Mouse (Mus musculus): ENCODE measurements around the gene Rpf2.
A peak's percentile ranks its signal among the peaks of the same experiment; 100 is the strongest.

Rpf2 gene

DNA sequence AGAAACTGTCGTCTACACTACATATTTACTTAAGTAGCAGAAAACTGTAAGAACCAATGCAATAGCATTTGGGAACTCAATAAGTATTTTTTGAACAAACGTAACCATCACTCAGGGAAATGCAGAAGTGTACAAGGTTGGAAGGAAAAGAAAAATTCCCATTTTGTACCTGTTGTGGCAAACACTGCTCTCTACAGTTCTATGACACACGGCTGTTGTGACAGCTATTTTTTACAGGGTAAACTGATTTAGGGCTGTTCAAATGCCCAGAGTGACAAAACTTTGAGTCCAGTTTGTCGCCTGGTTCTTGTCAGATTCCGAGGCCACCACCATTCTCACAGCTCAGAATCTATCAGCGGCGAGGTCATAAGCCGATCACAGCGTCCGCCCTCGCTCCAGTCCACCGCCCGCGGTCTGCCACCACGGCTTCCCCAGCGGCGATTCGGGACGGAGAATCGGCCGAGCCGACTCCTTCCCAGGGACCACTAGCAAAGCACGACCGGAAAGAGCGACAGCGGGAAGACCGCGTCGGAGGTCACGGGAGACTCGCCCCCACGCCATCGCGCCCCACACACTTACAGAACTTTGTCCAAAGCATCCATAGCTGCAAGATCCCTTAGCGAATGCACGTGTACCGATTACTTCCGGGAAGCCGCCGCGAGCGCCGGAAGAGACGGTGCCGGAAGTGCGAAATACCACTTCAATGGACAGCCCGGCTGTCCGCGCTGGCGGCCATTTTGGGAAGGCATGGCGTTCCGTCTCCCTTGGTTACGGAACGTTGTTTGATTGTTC lies at the start of gene Rpf2:
Gene Rpf2 (minus strand): TSS at position 663 of the 792 bp plus-strand sequence.
- peak; percentile 56 to 79 for DNase-seq (ENCODE audit: low spot score in 2 of 2)

DNA sequence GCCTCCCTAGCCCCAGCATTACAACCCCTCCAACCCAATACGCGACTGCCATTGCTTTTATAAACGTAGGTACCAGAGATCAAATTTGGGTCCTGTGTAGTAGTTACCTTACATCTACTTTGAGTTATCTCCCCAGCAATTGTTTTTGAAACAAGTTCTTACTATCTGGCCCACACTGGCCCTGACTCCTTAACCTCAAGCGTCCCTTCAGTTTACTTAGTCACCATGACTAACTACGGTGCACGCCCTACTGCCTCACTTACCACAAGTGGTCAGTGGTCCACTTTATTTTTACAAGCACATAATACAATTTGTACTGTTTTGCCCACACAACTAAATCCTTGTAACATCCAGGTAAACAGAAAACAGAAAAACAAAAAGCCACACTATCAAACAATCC lies 45.8 kb upstream of the Rpf2 start:
- no peak for DNase-seq (ENCODE audit: low spot score in 2 of 2)

DNA sequence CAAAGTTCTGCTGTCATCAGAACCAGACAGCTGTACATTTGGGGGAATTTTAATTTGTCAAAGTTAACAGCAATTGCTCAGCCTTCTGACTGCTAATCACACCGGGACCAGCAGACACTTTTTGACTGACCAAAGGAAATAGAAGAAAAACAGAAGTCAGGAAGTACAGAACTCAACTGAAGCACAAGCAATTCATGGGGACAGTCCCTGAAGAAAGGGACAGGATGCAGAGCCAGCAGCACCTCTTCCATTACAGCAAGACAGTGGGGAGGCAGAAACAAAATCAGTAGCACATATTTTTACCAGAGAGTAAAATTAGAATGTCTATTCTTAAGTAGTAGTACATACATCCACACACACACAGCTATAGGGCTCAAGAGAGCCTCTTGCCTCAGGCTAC lies 39.9 kb upstream of the Rpf2 start:
- DNase-seq (ENCODE audit: low spot score in 2 of 2): no peak

DNA sequence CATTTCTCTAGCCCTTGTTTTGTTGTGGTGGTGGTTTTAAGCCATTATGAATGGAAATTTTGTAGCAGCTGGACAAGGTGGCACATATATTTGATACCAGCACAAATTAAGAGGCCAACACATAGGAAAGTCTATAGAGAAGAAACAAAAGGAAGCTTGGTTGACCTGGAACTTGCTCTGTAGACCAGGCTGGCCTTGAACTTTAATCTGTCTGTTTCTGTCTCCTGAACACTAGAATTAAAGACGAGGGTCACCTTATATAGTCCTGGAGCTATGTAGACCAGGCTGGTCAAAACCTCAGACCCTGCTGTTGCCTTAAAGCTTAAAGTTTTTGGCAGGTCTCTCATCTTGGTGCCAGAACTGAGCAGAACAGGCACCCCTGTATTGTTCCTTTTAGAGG lies 38.7 kb upstream of the Rpf2 start:
- no peak for DNase-seq (ENCODE audit: low spot score in 2 of 2)

- no peak for DNase-seq (ENCODE audit: low spot score in 2 of 2)
Measured at GRCm38 (mm10) chr10:40284997-40285396, 38.2 kb upstream of the Rpf2 start.

DNA sequence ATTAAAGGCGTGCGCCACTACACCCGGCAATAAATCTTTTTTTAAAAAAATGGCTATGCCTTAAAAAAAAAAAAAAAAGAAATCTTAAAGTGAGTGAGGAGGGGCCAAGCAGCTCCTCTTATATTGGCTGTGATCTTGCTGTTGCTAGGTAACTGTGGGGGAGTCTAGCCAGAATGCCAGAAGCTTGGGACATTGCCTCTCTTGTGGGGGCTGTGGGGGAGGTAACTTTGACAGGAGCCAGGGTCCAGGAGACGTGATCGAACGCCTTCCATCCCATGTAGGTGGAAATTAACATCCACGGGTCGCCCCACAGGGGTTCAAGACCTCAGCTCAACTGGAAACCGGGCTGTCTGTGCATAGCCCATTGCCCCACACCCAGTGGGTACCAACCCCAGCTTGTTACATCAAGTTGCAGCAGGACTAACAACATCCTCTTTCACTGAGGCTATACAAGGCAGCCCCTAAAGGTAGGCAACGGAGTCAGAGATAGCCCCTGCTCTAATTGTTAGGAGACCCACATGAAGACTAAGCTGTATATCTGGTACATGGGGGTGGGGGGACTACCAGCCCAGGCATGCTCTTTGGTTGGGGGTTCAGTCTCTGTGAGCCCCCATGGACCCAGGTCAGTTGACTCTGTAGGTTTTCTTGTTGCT lies 37.5 kb upstream of the Rpf2 start:
- DNase-seq (ENCODE audit: low spot score in 2 of 2): peak; percentile 31 to 39

GRCm38 (mm10) chr10:40283636-40284035 lies 36.8 kb upstream of the Rpf2 start:
- DNase-seq (ENCODE audit: low spot score in 2 of 2): peak in 1 of 2 experiments; percentile 12

GRCm38 (mm10) chr10:40281565-40281964 lies 34.7 kb upstream of the Rpf2 start:
- no peak for DNase-seq (ENCODE audit: low spot score in 2 of 2)

DNA sequence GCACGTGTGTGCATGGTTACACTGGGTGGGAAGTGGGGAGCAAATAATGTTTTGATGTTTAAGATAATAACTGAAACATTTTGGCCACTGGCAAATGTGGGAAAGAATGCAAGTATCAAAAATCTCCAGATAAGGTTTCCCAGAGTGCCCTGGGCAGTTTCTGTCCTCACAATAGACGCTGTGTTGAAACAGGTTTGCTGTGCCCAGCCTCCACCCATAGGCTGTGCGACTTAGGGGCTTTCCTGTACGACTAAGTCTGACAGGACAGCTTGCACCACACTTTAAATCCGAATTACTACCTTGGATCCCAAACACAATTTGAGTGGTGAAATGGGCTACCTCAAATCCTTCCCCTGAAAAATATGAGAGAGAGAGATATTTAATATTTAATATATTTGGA lies 31.5 kb upstream of the Rpf2 start:
- no peak for DNase-seq (ENCODE audit: low spot score in 2 of 2)

DNA sequence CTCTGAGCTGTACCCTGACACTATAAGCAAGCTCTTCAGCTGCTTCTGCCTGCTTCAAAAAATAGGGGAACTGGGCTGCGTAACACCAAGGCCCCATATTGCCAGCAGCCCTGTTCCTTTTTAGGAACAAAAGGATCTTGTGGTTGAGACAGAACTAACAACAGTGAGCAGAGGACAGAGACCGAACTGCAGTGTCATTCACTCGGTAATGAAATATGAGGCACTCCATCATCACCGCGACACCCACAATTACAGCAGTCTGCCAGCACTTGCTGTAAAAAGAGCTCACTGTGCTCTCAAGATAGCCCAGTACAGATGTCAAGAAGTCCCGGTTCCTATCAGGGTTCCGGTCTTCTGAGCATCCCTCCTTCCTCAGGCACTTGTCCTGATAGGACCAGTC lies 29.2 kb upstream of the Rpf2 start:
- no peak for DNase-seq (ENCODE audit: low spot score in 2 of 2)

DNA sequence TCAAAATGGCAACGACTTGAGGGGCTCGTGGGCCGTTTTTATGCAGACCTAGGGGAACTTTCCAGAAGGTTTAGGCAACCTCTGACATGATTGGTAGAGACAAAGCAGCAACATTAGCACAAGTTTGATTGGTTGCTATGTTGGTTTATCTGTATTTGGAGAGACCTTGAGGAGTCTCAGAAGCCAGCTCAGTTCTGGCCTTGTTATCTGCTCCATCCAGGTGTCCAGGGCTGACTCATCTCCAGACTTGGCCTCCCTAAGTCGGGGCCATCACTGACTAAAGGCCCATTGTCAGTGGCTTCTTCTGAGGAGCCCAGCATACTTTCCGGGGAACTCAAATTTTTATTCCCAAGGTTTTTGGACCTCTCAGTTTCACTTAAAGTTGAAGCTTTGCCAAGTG lies 27.1 kb upstream of the Rpf2 start:
- DNase-seq (ENCODE audit: low spot score in 2 of 2): no peak

GRCm38 (mm10) chr10:40271216-40271615 lies 24.4 kb upstream of the Rpf2 start:
- DNase-seq (ENCODE audit: low spot score in 2 of 2): no peak

DNA sequence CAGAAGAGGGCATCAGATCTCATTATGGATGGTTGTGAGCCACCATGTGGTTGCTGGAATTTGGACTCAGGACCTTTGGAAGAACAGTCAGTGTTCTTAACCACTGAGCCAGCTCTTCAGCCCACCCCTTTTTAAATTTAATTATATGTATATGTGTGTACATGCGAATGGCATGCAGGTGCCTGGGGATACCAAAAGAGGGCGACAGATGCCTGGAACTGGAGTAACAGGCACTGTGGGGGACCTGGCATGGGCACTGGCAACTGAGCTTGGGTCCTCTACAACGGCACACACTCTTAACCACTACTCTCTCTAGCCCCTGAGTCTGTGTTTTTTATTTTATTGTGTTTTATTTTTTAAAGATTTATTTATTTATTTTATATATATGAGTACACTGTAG lies 18.1 kb upstream of the Rpf2 start:
- no peak for DNase-seq (ENCODE audit: low spot score in 2 of 2)

- no peak for DNase-seq (ENCODE audit: low spot score in 2 of 2)
Measured at GRCm38 (mm10) chr10:40263691-40264090, 16.9 kb upstream of the Rpf2 start.

GRCm38 (mm10) chr10:40262200-40262599 lies 15.4 kb upstream of the Rpf2 start:
- DNase-seq (ENCODE audit: low spot score in 2 of 2): no peak

- no peak for DNase-seq (ENCODE audit: low spot score in 2 of 2)
Measured at GRCm38 (mm10) chr10:40260305-40260704, 13.5 kb upstream of the Rpf2 start.

DNA sequence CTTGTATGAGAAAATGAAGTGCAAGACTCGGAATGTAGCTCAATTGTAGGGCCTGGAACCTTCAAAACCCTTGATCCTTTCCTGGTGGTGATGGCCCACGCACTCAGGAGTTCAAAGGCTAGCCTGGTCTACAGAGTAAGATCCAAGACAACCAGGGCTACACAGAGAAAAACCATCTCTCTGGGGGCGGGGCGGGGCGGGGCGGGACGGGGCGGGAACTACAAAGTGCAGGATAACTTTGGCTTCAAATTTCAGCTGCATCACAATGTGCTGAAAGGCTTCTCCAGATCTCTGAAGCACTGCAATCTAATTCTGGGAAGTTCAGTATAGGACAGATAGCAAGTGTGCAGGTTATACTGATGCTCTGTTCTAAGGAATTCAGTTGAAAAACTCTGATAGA lies 12.7 kb upstream of the Rpf2 start:
- DNase-seq (ENCODE audit: low spot score in 2 of 2): no peak

GRCm38 (mm10) chr10:40258976-40259375 lies 12.1 kb upstream of the Rpf2 start:
- DNase-seq (ENCODE audit: low spot score in 2 of 2): no peak

GRCm38 (mm10) chr10:40258401-40258966 lies 11.6 kb upstream of the Rpf2 start:
- DNase-seq (ENCODE audit: low spot score in 2 of 2): peak; percentile 58 to 59

GRCm38 (mm10) chr10:40257414-40258255 lies 10.8 kb upstream of the Rpf2 start, which contains the start of gene Gtf3c6:
Gene Gtf3c6, minus strand, starts transcription at chr10:40258108.
- DNase-seq (ENCODE audit: low spot score in 2 of 2): peak; percentile 87 to 93

- DNase-seq (ENCODE audit: low spot score in 2 of 2): peak; percentile 32 to 38
Measured at GRCm38 (mm10) chr10:40256716-40257115, 9.9 kb upstream of the Rpf2 start.

- DNase-seq (ENCODE audit: low spot score in 2 of 2): no peak
Measured at GRCm38 (mm10) chr10:40250969-40251368, 4.1 kb upstream of the Rpf2 start.

Data from frontal cortex, postnatal 10 days (tissue).